Mouse (Mus musculus) CH12.LX (cell line): ENCODE measurements at regions not wholly inside any gene's neighbourhood (a gene's known extent, or its start where the extent isn't known, plus 50 kb on each side); places are given as distances from the start of the nearest gene placed in this dataset.

Experiments used
- DNase-seq: peaks from one replicate; pipeline ENCODE4 v3.0.0-alpha.2; 2013; ENCODE audit errors: extremely low read depth
- H3K27ac ChIP-seq: 2 replicates; pipeline ENCODE4 v1.5.1; 2012; ENCODE audit warnings: low read depth, mild to moderate bottlenecking, control low read depth, moderate library complexity; ENCODE audit not compliant: insufficient read depth
- H3K27me3 ChIP-seq: replicated peaks from 2 replicates; pipeline ENCODE3; 2012; ENCODE audit warnings: inconsistent platforms
- H3K36me3 ChIP-seq, 2 experiments: replicated peaks in 1 of 2; 2 replicates each; pipeline versions ENCODE3 to v1.6.1; 2012; ENCODE audit warnings: inconsistent platforms in 1 of 2, low read length in 1 of 2, mild to moderate bottlenecking in 1 of 2, mixed read lengths in 1 of 2, moderate library complexity in 1 of 2; ENCODE audit not compliant: control insufficient read depth in 1 of 2, insufficient read depth in 1 of 2
- H3K4me1 ChIP-seq, 2 experiments: 2 replicates each; pipeline ENCODE4 v1.6.1; 2012; ENCODE audit warnings: inconsistent platforms in 1 of 2, moderate library complexity in 1 of 2; ENCODE audit not compliant: insufficient read depth in 2 of 2, control insufficient read depth in 1 of 2
- H3K4me2 ChIP-seq: 2 replicates; pipeline ENCODE4 v1.6.1; 2012; ENCODE audit warnings: low read depth, mild to moderate bottlenecking, control low read depth; ENCODE audit not compliant: poor library complexity, insufficient read depth, severe bottlenecking
- H3K4me3 ChIP-seq, 3 experiments: fragments of 150-350 bp in 1 of 3; sonication (generic) in 1 of 3; replicated peaks in 1 of 3; 2 replicates each; pipeline versions ENCODE3 to v1.5.1; 2011 to 2012; ENCODE audit warnings: low read depth in 2 of 3, low read length in 2 of 3, mild to moderate bottlenecking in 2 of 3, moderate library complexity in 2 of 3, control low read depth in 1 of 3, improper control_type of control experiment in 1 of 3, inconsistent platforms in 1 of 3, mixed read lengths in 1 of 3; ENCODE audit not compliant: poor library complexity in 1 of 3
- H3K79me2 ChIP-seq: replicated peaks from 2 replicates; pipeline ENCODE4 v1.6.1; 2012; ENCODE audit warnings: mild to moderate bottlenecking, moderate library complexity; ENCODE audit not compliant: control insufficient read depth, poor library complexity, insufficient read depth, severe bottlenecking; ENCODE audit errors: extremely low read depth
- H3K9ac ChIP-seq: 2 replicates; pipeline ENCODE4 v1.6.1; 2012; ENCODE audit warnings: low read depth, mild to moderate bottlenecking, control low read depth, moderate library complexity; ENCODE audit not compliant: insufficient read depth
- H3K9me3 ChIP-seq: replicated peaks from 2 replicates; pipeline ENCODE3; 2012; ENCODE audit warnings: low read length, inconsistent platforms, mixed read lengths
- CHD1 ChIP-seq: IDR thresholded peaks from 2 replicates; pipeline ENCODE4 v1.6.1; 2012; ENCODE audit warnings: low read depth, low read length, improper control_type of control experiment, inconsistent platforms
- CHD2 ChIP-seq: IDR thresholded peaks from 2 replicates; pipeline ENCODE4 v1.6.1; 2011; ENCODE audit warnings: low read length, improper control_type of control experiment
- CTCF ChIP-seq, 2 experiments: IDR thresholded peaks in 1 of 2; conservative IDR thresholded peaks in 1 of 2; 2 replicates each; pipeline ENCODE4 v1.5.1; 2011 to 2012; ENCODE audit warnings: low read depth in 2 of 2, low read length in 2 of 2, improper control_type of control experiment in 1 of 2, inconsistent platforms in 1 of 2, mild to moderate bottlenecking in 1 of 2, moderate library complexity in 1 of 2
- E2F4 ChIP-seq: IDR thresholded peaks from 2 replicates; pipeline ENCODE4 v1.6.1; 2011; ENCODE audit warnings: low read depth, low read length, improper control_type of control experiment; ENCODE audit not compliant: insufficient replicate concordance
- GABPA ChIP-seq: IDR thresholded peaks from 2 replicates; pipeline ENCODE4 v1.6.1; 2012; ENCODE audit warnings: low read depth, low read length, improper control_type of control experiment, inconsistent platforms; ENCODE audit not compliant: insufficient replicate concordance
- IRF4 ChIP-seq: IDR thresholded peaks from 2 replicates; pipeline ENCODE4 v1.6.1; 2014; ENCODE audit warnings: low read depth, mild to moderate bottlenecking, inconsistent platforms, low read length, improper control_type of control experiment
- JUN ChIP-seq: IDR thresholded peaks from 2 replicates; pipeline ENCODE4 v1.6.1; 2011; ENCODE audit warnings: low read depth, mild to moderate bottlenecking, low read length, improper control_type of control experiment, moderate library complexity; ENCODE audit not compliant: insufficient read depth
- KAT2A ChIP-seq: IDR thresholded peaks from 2 replicates; pipeline ENCODE4 v1.6.1; 2012; ENCODE audit warnings: low read length, improper control_type of control experiment, inconsistent platforms; ENCODE audit not compliant: insufficient replicate concordance
- MAFK ChIP-seq: IDR thresholded peaks from 2 replicates; pipeline ENCODE4 v1.6.1; 2011; ENCODE audit warnings: low read length, improper control_type of control experiment; ENCODE audit not compliant: insufficient replicate concordance
- MAX ChIP-seq: IDR thresholded peaks from 2 replicates; pipeline ENCODE4 v1.6.1; 2011; ENCODE audit warnings: low read length, improper control_type of control experiment
- MAZ ChIP-seq: IDR thresholded peaks from 2 replicates; pipeline ENCODE4 v1.6.1; 2012; ENCODE audit warnings: low read depth, mild to moderate bottlenecking, inconsistent platforms, low read length, improper control_type of control experiment, moderate library complexity
- POLR2AphosphoS2 ChIP-seq: IDR thresholded peaks from 2 replicates; pipeline ENCODE4 v1.6.1; 2011; ENCODE audit warnings: low read depth, low read length, improper control_type of control experiment
- RAD21 ChIP-seq: IDR thresholded peaks from 2 replicates; pipeline ENCODE4 v1.6.1; 2011; ENCODE audit warnings: low read depth, mild to moderate bottlenecking, low read length, improper control_type of control experiment, moderate library complexity
- RCOR1 ChIP-seq: conservative IDR thresholded peaks from 2 replicates; pipeline ENCODE4 v1.6.1; 2012; ENCODE audit warnings: low read depth, mild to moderate bottlenecking, inconsistent platforms, low read length, improper control_type of control experiment
- SIN3A ChIP-seq: IDR thresholded peaks from 2 replicates; pipeline ENCODE4 v1.6.1; 2012; ENCODE audit warnings: low read length, improper control_type of control experiment, inconsistent platforms
- SMC3 ChIP-seq: IDR thresholded peaks from 2 replicates; pipeline ENCODE4 v1.6.1; 2011; ENCODE audit warnings: low read depth, low read length, improper control_type of control experiment
- UBTF ChIP-seq: IDR thresholded peaks from 2 replicates; pipeline ENCODE4 v1.6.1; 2012; ENCODE audit warnings: low read depth, mild to moderate bottlenecking, inconsistent platforms, low read length, improper control_type of control experiment, moderate library complexity
- USF1 ChIP-seq: IDR thresholded peaks from 2 replicates; pipeline ENCODE4 v1.6.1; 2014; ENCODE audit warnings: low read depth, mild to moderate bottlenecking, inconsistent platforms, low read length, improper control_type of control experiment
- ZKSCAN1 ChIP-seq: IDR thresholded peaks from 2 replicates; pipeline ENCODE4 v1.6.1; 2012; ENCODE audit warnings: low read depth, inconsistent platforms, low read length, improper control_type of control experiment, borderline replicate concordance
- ZMIZ1 ChIP-seq: IDR thresholded peaks from 2 replicates; pipeline ENCODE4 v1.6.1; 2012; ENCODE audit warnings: low read depth, mild to moderate bottlenecking, inconsistent platforms, low read length, improper control_type of control experiment
- ZNF384 ChIP-seq: IDR thresholded peaks from 2 replicates; pipeline ENCODE4 v1.6.1; 2012; ENCODE audit warnings: low read depth, low read length, improper control_type of control experiment, inconsistent platforms
- dilution Hi-C: fragments of 300-500 bp; cut with MboI; formaldehyde crosslinking; loops from 2 replicates; pipeline ENCODE4 v1.14.3; 2020; ENCODE audit warnings: low sequenced_read_pairs; ENCODE audit not compliant: extremely low pct_unique_long_range_greater_than_20kb, extremely low pct_ligation_motif_present
- in situ Hi-C: fragments of 300-500 bp; cut with MboI; formaldehyde crosslinking; loops from 3 replicates; pipeline ENCODE4 v1.14.3; 2019; ENCODE audit warnings: low sequenced_read_pairs, low pct_ligation_motif_present, low pct_unique_long_range_greater_than_20kb, mixed read lengths

DNA sequence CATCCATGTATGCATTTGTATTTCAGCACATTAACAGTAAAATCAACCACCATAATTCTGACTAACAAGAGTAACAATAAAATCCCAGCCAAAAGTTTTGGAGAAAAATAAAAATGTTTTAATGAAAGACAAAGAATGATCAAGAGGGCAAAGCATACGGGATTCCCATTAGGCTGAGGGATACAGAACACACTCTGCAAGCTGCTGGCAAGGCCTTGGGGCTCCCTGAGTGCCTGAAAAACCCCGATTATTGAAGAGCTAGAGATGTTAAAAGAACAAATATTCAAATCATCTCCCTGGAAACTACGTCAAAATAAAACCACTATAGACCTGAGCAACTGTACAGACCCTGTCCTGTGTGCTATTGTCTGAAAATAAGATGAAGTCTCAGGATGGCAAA lies 433.5 kb upstream of the B3galt2 start:
- H3K4me2 ChIP-seq: no peak overlapping the region
- in situ Hi-C loops: no loop called here
- dilution Hi-C loops: no loop called here
- no peaks in the 10 kb centered on the region for H3K27me3 ChIP-seq
- no peak overlapping the region for H3K9ac ChIP-seq
- no peak overlapping the region for H3K27ac ChIP-seq
- H3K79me2 ChIP-seq: no peaks in the 10 kb centered on the region
- DNase-seq: no peak
- no peaks in the 10 kb centered on the region for H3K4me1 ChIP-seq
- no peaks in the 10 kb centered on the region for H3K9me3 ChIP-seq
- no peaks in the 10 kb centered on the region for H3K36me3 ChIP-seq
- H3K4me3 ChIP-seq: no peak overlapping the region
- TF ChIP-seq ZNF384: no peak
- TF ChIP-seq SIN3A: no peak
- no peak for TF ChIP-seq MAFK
- TF ChIP-seq KAT2A: no peak
- no peak for TF ChIP-seq RCOR1
- TF ChIP-seq E2F4: no peak
- no peak for TF ChIP-seq CHD2
- TF ChIP-seq CTCF (conservative IDR thresholded peaks at IDR 0.05 in 1 of 2, IDR thresholded peaks at IDR 0.05 in 1 of 2; ENCODE audit: low read depth in 2 of 2, low read length in 2 of 2): no peak
- TF ChIP-seq MAX: no peak
- no peak for TF ChIP-seq POLR2AphosphoS2
- TF ChIP-seq ZKSCAN1: no peak
- TF ChIP-seq RAD21: no peak
- TF ChIP-seq JUN: no peak
- no peak for TF ChIP-seq SMC3

DNA sequence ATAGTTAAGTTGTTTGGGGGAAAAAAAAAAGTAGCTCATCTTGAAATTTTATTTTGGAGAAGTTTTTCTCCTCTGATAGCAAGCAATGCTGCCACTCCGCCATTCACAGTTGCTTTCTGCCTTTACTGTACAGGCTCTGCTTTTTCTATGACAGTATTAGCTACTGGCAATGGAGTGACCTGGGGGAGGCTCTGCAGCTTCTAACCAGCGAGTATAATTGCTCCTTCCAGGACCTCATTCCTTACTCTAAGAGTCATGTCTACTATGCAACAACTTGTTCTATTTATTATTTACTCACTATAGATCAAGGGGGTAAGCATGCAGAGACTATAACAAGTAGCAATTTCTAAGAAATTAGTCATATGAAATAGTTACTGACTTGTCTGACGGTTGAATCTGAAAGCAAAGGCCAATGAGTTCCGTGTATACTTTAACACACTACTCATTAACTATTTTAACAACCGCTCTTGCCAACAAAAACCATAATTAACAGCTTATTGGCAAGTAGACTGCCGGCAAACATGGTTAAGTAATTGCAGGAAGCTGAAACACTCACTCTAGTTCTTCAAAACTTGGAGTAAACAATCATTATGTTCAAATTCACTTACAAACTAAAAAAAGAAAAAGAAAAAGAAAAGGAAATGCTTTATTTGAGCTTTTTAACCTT lies 432.9 kb upstream of the B3galt2 start:
- Histone ChIP-seq H3K36me3 (no peaks in the 10 kb centered on the region), H3K4me1 (no peaks in the 10 kb centered on the region), H3K27me3 (no peaks in the 10 kb centered on the region)
- in situ Hi-C loops: no loop called here
- DNase-seq: no peak
- TF ChIP-seq GABPA (no peak), UBTF (no peak), USF1 (no peak), IRF4 (no peak), MAZ (no peak), MAX (no peak), CHD1 (no peak), ZMIZ1 (no peak), SMC3 (no peak)
- TF ChIP-seq, all 38 proteins: peak for 0
- dilution Hi-C loops: no loop called here
- Histone ChIP-seq H3K79me2 (no peaks in the 10 kb centered on the region), H3K27ac (no peak overlapping the region), H3K9ac (no peak overlapping the region), H3K4me3 (no peak overlapping the region), H3K9me3 (no peaks in the 10 kb centered on the region), H3K4me2 (no peak overlapping the region)
